Mouse (Mus musculus): ENCODE data around the gene Treml4. TPM values are rescaled to one million over a fixed set of nuclear protein-coding genes. Genes with fewer than 3 reads are reported as not detected.

The Treml4 gene
- polyA plus RNA-seq (2016; fragmentation: Nextera tagmentation; extraction: Ambion mirVana), result 0.12 and 0.29 TPM in 2 replicates

DNA sequence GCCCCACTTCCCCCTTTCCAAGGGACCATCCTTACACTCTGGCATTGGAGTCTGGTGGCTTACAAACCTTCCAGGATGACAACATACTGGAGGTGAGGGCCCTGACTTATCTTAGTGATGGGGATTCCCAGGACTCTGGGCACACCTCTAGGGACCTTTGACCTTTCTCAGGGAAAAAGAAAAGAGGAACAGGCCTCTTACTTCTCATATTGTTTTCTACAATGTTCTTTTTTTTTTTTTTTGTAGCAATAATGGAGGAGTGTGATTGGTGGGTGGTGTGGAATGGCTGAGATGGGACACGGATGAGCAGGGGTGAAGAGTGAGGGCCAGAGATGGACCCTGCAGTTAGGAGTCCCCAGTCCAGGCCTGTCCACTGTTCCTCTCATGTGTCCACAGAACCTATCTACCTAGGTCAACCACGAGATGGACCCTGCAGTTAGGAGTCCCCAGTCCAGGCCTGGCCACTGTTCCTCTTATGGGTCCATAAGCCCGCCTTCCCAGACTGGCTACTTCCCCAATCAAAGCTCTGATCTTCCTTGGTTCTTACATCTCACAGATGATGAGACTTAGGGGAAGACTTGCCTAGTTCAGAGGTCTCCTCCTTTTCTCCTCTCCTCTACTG is at the start of gene Treml4:
Gene Treml4 (plus strand): TSS at position 555 of the 622 bp plus-strand sequence.
- Histone ChIP-seq H3K4me3 (no peak within 1 kb of the TSS), H3K27ac (no peak within 1 kb of the TSS), H3K9ac (no peak within 1 kb of the TSS), H3K4me1 (no peaks in the 10 kb centered on the region), H3K27me3 (no peaks in the 10 kb centered on the region), H3K9me3 (no peaks in the 10 kb centered on the region; the same call in 1 of the 2 replicates), H3K36me3 (no peaks in the 10 kb centered on the region), H3K4me2 (replicated peaks) (no peak within 1 kb of the TSS)
- 81% methylated on average over 3 of the region's 3 CpGs for WGBS
- no peak for ATAC-seq (ENCODE audit: insufficient number of reproducible peaks, insufficient read depth, low FRiP score, low TSS enrichment)

- no peak overlapping the region for H3K4me3 ChIP-seq
- no peaks in the 10 kb centered on the region for H3K4me1 ChIP-seq
- no peaks in the 10 kb centered on the region for H3K36me3 ChIP-seq
- no peaks in the 10 kb centered on the region for H3K27me3 ChIP-seq
- H3K4me2 ChIP-seq (replicated peaks), result no peak overlapping the region
- H3K27ac ChIP-seq, result no peak overlapping the region
- WGBS, result 83% methylated on average over 1 of the region's 1 CpGs
- no peak overlapping the region for H3K9ac ChIP-seq
- 0 out of 2 replicates have a peak, but pooled peaks cover 4% of the 10 kb centered on the region for H3K9me3 ChIP-seq
- no peak for ATAC-seq (ENCODE audit: insufficient number of reproducible peaks, insufficient read depth, low FRiP score, low TSS enrichment)
These were observed 48.7 kb upstream of the Treml4 start for GRCm38 (mm10) chr17:48215429-48215828.

DNA sequence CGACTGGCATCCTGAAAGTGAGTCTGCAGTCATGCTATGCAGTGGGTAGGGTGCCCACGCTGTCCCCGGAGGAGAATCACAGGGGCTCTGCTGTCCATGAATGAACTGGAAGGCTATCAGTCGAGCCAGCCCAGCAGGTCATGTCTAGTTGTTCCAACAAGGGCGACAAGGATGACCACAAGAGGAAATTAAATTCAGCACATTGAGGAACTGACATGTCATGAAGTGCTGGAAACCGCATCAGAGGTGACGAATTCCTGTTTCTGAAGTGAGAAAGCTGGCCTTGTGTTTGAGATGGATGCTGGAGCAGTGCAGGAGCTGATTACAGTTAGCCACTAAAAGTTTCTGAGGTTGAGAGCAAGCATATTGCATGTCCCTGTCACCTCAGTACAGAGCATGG is 33.4 kb upstream of the Treml4 start:
- ATAC-seq (ENCODE audit: insufficient number of reproducible peaks, insufficient read depth, low FRiP score, low TSS enrichment), result no peak
- no peaks in the 10 kb centered on the region for H3K4me1 ChIP-seq
- no peak overlapping the region for H3K4me2 ChIP-seq (replicated peaks)
- no peak overlapping the region for H3K27ac ChIP-seq
- H3K36me3 ChIP-seq, result no peaks in the 10 kb centered on the region
- H3K27me3 ChIP-seq, result no peaks in the 10 kb centered on the region
- H3K9me3 ChIP-seq, result no peaks in the 10 kb centered on the region
- no peak overlapping the region for H3K9ac ChIP-seq
- H3K4me3 ChIP-seq, result no peak overlapping the region
- 88% methylated on average over 7 of the region's 7 CpGs for WGBS

GRCm38 (mm10) chr17:48232518-48232917 is 31.6 kb upstream of the Treml4 start, which contains the start of gene Trem1:
Gene Trem1 (plus strand): TSS chr17:48232768.
- Histone ChIP-seq H3K4me2 (replicated peaks) (no peak within 1 kb of the TSS), H3K9me3 (no peaks in the 10 kb centered on the region), H3K4me1 (no peaks in the 10 kb centered on the region), H3K4me3 (no peak within 1 kb of the TSS), H3K27ac (no peak within 1 kb of the TSS), H3K27me3 (no peaks in the 10 kb centered on the region), H3K36me3 (no peaks in the 10 kb centered on the region), H3K9ac (no peak within 1 kb of the TSS)
- no peak for ATAC-seq (ENCODE audit: insufficient number of reproducible peaks, insufficient read depth, low FRiP score, low TSS enrichment)
- WGBS, result 76% methylated on average over 6 of the region's 6 CpGs

GRCm38 (mm10) chr17:48233789-48234188 is 30.3 kb upstream of the Treml4 start:
- no peak for ATAC-seq (ENCODE audit: insufficient number of reproducible peaks, insufficient read depth, low FRiP score, low TSS enrichment)
- Histone ChIP-seq H3K36me3 (no peaks in the 10 kb centered on the region), H3K27ac (no peak overlapping the region), H3K4me3 (no peak overlapping the region), H3K9me3 (no peaks in the 10 kb centered on the region), H3K9ac (no peak overlapping the region), H3K27me3 (no peaks in the 10 kb centered on the region), H3K4me1 (no peaks in the 10 kb centered on the region), H3K4me2 (replicated peaks) (no peak overlapping the region)
- WGBS, result 82% methylated on average over 4 of the region's 4 CpGs

DNA sequence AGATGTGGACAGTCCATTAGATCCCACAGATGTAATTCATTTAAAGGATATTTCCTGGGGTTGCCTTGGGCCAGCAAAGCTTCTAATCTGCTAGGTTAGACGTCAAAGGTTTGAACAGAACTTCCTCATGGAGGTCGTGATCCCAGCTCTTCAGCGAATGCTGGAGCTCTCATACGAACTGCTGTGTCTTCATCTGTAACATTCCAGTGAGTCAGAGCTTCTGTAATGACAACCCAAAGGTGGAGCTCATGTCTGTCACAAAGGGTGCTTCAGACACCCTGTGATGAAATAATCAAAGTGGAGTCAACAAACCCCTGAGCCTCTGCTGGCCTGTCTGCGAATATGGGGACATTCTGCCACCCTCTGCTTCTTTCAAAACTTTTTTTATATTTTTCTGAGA is 29.5 kb upstream of the Treml4 start:
- no peak overlapping the region for H3K4me3 ChIP-seq
- WGBS, result 61% methylated on average over 5 of the region's 5 CpGs

GRCm38 (mm10) chr17:48235773-48236370 is 28.2 kb upstream of the Treml4 start:
- Histone ChIP-seq H3K9me3 (no peaks in the 10 kb centered on the region), H3K36me3 (no peaks in the 10 kb centered on the region), H3K27me3 (no peaks in the 10 kb centered on the region), H3K9ac (no peak overlapping the region), H3K27ac (no peak overlapping the region), H3K4me2 (replicated peaks) (no peak overlapping the region), H3K4me3 (no peak overlapping the region), H3K4me1 (no peaks in the 10 kb centered on the region)
- 52% methylated on average over 4 of the region's 4 CpGs for WGBS
- ATAC-seq (ENCODE audit: insufficient number of reproducible peaks, insufficient read depth, low FRiP score, low TSS enrichment), result no peak

More for the DNA sequence above, 29.5 kb upstream of the Treml4 start:
- Histone ChIP-seq H3K9me3 (no peaks in the 10 kb centered on the region), H3K36me3 (no peaks in the 10 kb centered on the region), H3K4me2 (replicated peaks) (no peak overlapping the region), H3K27me3 (no peaks in the 10 kb centered on the region), H3K27ac (no peak overlapping the region), H3K4me1 (no peaks in the 10 kb centered on the region), H3K9ac (no peak overlapping the region)
- no peak for ATAC-seq (ENCODE audit: insufficient number of reproducible peaks, insufficient read depth, low FRiP score, low TSS enrichment)

DNA sequence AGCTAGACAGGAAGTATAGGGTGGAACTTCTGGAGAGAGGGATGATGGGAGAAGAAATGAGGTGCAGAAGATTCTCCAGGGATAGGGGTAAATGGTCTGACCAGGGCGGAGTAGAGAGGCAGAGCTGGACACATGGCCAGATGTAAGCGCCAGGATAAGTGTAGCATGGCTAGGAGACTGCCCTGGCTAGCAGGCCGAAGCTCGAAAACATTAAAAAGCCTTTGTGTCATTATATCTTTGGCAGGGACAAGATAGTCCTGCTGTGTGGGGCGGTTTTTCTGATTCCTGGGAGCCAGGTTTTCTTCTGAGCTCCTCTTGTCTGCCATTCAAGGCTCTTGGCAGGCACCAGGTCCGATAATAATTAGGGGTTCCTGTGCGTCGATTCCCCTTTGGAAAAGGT is 26.5 kb upstream of the Treml4 start:
- no peaks in the 10 kb centered on the region for H3K9me3 ChIP-seq
- no peaks in the 10 kb centered on the region for H3K27me3 ChIP-seq
- WGBS, result 90% methylated on average over 8 of the region's 8 CpGs
- no peak overlapping the region for H3K9ac ChIP-seq
- H3K4me3 ChIP-seq, result no peak overlapping the region
- H3K27ac ChIP-seq, result no peak overlapping the region
- H3K4me2 ChIP-seq (replicated peaks), result no peak overlapping the region
- H3K4me1 ChIP-seq, result no peaks in the 10 kb centered on the region
- H3K36me3 ChIP-seq, result no peaks in the 10 kb centered on the region
- ATAC-seq (ENCODE audit: insufficient number of reproducible peaks, insufficient read depth, low FRiP score, low TSS enrichment), result no peak

- 79% methylated on average over 11 of the region's 11 CpGs for WGBS
- no peak for ATAC-seq (ENCODE audit: insufficient number of reproducible peaks, insufficient read depth, low FRiP score, low TSS enrichment)
- Histone ChIP-seq H3K4me3 (no peak within 1 kb of the TSS), H3K27me3 (no peaks in the 10 kb centered on the region), H3K9ac (no peak within 1 kb of the TSS), H3K4me1 (no peaks in the 10 kb centered on the region), H3K9me3 (no peaks in the 10 kb centered on the region), H3K27ac (no peak within 1 kb of the TSS), H3K36me3 (no peaks in the 10 kb centered on the region), H3K4me2 (replicated peaks) (no peak within 1 kb of the TSS)
These were observed 16.7 kb upstream of the Treml4 start, which contains the start of gene Trem3 for GRCm38 (mm10) chr17:48247221-48247928. Gene Trem3 (plus strand): TSS chr17:48247777.

DNA sequence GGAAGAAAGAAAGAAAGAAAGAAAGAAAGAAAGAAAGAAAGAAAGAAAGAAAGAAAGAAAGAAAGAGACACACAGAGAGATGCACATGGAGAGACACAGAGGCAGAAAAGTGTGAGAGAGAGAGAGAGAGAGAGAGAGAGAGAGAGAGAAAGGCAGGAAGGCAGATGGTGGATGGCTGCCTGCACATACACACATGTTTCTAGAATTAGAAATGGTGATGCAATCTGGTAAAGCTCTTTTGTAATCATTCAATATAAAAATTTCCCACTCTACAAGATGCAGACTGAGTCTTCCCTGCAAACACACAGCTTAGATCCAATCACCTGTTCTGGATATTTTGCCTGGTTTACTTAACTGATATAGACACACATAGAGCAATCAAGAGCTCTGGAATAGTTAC is 15.1 kb upstream of the Treml4 start:
- Histone ChIP-seq H3K4me1 (no peaks in the 10 kb centered on the region), H3K4me3 (no peak overlapping the region), H3K36me3 (no peaks in the 10 kb centered on the region), H3K27ac (no peak overlapping the region), H3K27me3 (no peaks in the 10 kb centered on the region), H3K4me2 (replicated peaks) (no peak overlapping the region), H3K9ac (no peak overlapping the region), H3K9me3 (no peaks in the 10 kb centered on the region)
- ATAC-seq (ENCODE audit: insufficient number of reproducible peaks, insufficient read depth, low FRiP score, low TSS enrichment), result no peak

GRCm38 (mm10) chr17:48249501-48249900 is 14.6 kb upstream of the Treml4 start:
- H3K36me3 ChIP-seq, result no peaks in the 10 kb centered on the region
- H3K4me3 ChIP-seq, result no peak overlapping the region
- no peaks in the 10 kb centered on the region for H3K4me1 ChIP-seq
- H3K9me3 ChIP-seq, result no peaks in the 10 kb centered on the region
- 81% methylated on average over 11 of the region's 11 CpGs for WGBS
- no peak overlapping the region for H3K4me2 ChIP-seq (replicated peaks)
- no peak overlapping the region for H3K9ac ChIP-seq
- no peak overlapping the region for H3K27ac ChIP-seq
- no peaks in the 10 kb centered on the region for H3K27me3 ChIP-seq
- ATAC-seq (ENCODE audit: insufficient number of reproducible peaks, insufficient read depth, low FRiP score, low TSS enrichment), result no peak

DNA sequence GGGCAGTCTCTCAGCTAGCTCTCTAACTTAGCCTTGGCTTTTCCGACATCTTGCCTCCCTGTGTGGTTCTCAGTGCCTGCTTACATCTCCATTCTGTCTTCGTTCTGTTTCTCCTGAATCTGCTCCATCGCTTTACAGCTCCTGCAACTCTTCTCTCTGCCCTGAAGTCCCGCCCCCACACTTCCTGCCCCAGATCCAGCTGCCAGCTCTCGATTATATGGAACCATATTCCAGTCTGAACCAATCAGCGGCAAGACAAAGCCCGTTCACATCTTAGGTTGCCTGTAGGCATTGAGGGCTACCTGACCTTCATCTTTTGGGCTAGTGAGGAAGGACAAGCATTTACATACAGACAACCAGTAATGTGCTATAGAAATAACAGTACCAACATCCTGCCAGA is 13.5 kb upstream of the Treml4 start:
- Histone ChIP-seq H3K27ac (no peak overlapping the region), H3K36me3 (no peaks in the 10 kb centered on the region), H3K9ac (no peak overlapping the region), H3K4me1 (no peaks in the 10 kb centered on the region), H3K4me2 (replicated peaks) (no peak overlapping the region), H3K4me3 (no peak overlapping the region), H3K27me3 (no peaks in the 10 kb centered on the region), H3K9me3 (no peaks in the 10 kb centered on the region)
- 90% methylated on average over 7 of the region's 7 CpGs for WGBS
- ATAC-seq (ENCODE audit: insufficient number of reproducible peaks, insufficient read depth, low FRiP score, low TSS enrichment), result no peak
